In the genomic region with DNA sequence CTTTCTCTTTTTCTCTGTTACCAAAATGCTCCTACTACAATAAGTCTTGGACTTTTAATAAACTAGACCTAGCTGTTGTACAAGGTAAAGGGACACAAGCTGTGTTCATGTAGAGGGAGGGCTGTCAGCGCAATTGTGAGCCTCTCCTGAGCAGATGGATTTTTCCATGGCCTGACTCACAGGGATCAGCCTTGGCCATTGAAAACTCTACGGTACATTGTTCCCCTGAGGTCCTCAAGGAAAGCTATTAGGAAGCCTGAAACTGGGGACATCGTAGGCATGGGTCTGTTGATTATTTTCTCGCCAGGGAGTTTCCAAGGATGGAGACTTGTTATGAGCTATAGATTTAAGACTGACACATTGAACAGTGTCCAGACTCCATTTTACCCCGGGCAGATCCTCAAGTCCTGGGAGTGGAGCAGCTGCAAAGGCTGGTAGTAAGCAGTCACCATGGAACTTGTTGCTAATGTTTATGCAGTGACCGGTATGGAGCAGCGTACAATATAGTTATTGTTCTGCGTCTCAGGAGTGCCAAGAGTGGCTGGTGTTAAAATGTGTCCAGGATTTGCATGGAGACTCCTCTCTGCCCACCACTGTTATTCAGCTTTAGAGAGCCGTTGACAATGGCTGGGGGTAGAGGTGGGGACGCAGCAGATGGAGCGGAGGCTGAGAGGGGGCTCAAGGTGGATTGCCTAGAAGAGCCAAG, we compare ENCODE assay signal across 14 mouse cellular contexts. TPM values are rescaled to one million over a fixed set of nuclear protein-coding genes. Genes with fewer than 3 reads are reported as not detected.
DNase-seq lines count a peak whose midpoint lies in the region; ATAC-seq lines count a peak whose summit lies in the region.
"Had no signal": no experiment of that assay in that cellular context is flagged by ENCODE, and none has a peak within 500 bp of the region (broad histone marks: within the 10 kb centered on the region; RNA-seq: fewer than 3 reads in every experiment).

No protein-coding gene starts in this region.

- DNase-seq in NIH3T3 (ENCODE audit: low read depth): peak; percentile 23
- DNase-seq in adrenal gland, postnatal 14 days: peak; percentile 44
- DNase-seq in right cerebral cortex, postnatal 10 days (ENCODE audit: low spot score in 2 of 2): no peak
- no peak for DNase-seq in layer of hippocampus, postnatal 25 days (ENCODE audit: extremely low spot score in 1 of 2, low spot score in 1 of 2)
- no peak for DNase-seq in thymus, postnatal 14 days
- DNase-seq in gastrocnemius, adult 8-10 months (ENCODE audit: low spot score in 2 of 2): no peak
- DNase-seq: cerebellum, adult 9-10 months; gastrocnemius, postnatal 36 days; heart, postnatal 36 days; right cerebral cortex, postnatal 25 days had no signal

- H3K9me3 ChIP-seq in forebrain, embryonic 16.5 days (ENCODE audit: control insufficient read depth, low read length): no peaks in the 10 kb centered on the region
- no peaks in the 10 kb centered on the region for H3K9me3 ChIP-seq in limb, embryonic 13.5 days
- H3K9me3 ChIP-seq: lung, embryonic 15.5 days had no signal

- no peak overlapping the region for H3K4me2 ChIP-seq in forebrain, embryonic 16.5 days (ENCODE audit: low read length)
- H3K4me2 ChIP-seq in limb, embryonic 13.5 days (replicated peaks): peak overlapping the region; percentile 15; the same call in 1 of the 2 replicates
- H3K4me2 ChIP-seq: lung, embryonic 15.5 days had no signal

- no peaks in the 10 kb centered on the region for H3K36me3 ChIP-seq in forebrain, embryonic 16.5 days (ENCODE audit: control insufficient read depth, insufficient read depth)
- no peaks in the 10 kb centered on the region for H3K36me3 ChIP-seq in limb, embryonic 13.5 days
- H3K36me3 ChIP-seq: lung, embryonic 15.5 days had no signal

- no peak overlapping the region for H3K4me3 ChIP-seq in forebrain, embryonic 16.5 days (replicated peaks; ENCODE audit: low read length)
- H3K4me3 ChIP-seq in limb, embryonic 13.5 days: no peak overlapping the region
- H3K4me3 ChIP-seq: lung, embryonic 15.5 days had no signal

- H3K27ac ChIP-seq in forebrain, embryonic 16.5 days (ENCODE audit: low read length): peak overlapping the region; percentile 58; the same call in 1 of the 2 replicates
- H3K27ac ChIP-seq in limb, embryonic 13.5 days: peak overlapping the region; percentile 28; the same call in 1 of the 2 replicates
- H3K27ac ChIP-seq: kidney, postnatal 0 days; lung, embryonic 15.5 days had no signal

- H3K27me3 ChIP-seq in forebrain, embryonic 16.5 days (replicated peaks; ENCODE audit: control insufficient read depth, insufficient read depth, low read length): no peaks in the 10 kb centered on the region
- no peaks in the 10 kb centered on the region for H3K27me3 ChIP-seq in limb, embryonic 13.5 days
- H3K27me3 ChIP-seq: lung, embryonic 15.5 days had no signal

- H3K9ac ChIP-seq in forebrain, embryonic 16.5 days (replicated peaks; ENCODE audit: low read depth, low read length): no peak overlapping the region
- H3K9ac ChIP-seq in limb, embryonic 13.5 days: no peak overlapping the region
- H3K9ac ChIP-seq: lung, embryonic 15.5 days had no signal

- peak; percentile 94 for ATAC-seq in forebrain, embryonic 16.5 days
- ATAC-seq in limb, embryonic 13.5 days (ENCODE audit: low FRiP score, low read depth): no peak

- 24% methylated on average over 11 of the region's 11 CpGs for WGBS in forebrain, embryonic 16.5 days
- WGBS in limb, embryonic 13.5 days: 53% methylated on average over 11 of the region's 11 CpGs

- 0 out of 2 replicates have a peak, but pooled peaks cover 6% of the 10 kb centered on the region for H3K4me1 ChIP-seq in forebrain, embryonic 16.5 days (replicated peaks; ENCODE audit: control insufficient read depth, insufficient read depth, low read length)
- peaks cover 15% of the 10 kb centered on the region for H3K4me1 ChIP-seq in limb, embryonic 13.5 days
- H3K4me1 ChIP-seq: lung, embryonic 15.5 days had no signal

RNA-seq across cellular contexts. Expression of gene Smoc1, which starts 28.5 kb away (rescaled TPM):
- 37.3 and 54.7 TPM in 2 replicates for total RNA-seq in adrenal gland, postnatal 14 days (2021)
- polyA plus RNA-seq in forebrain, embryonic 16.5 days (2015; fragmentation: Nextera tagmentation; extraction: Ambion mirVana): 12.8 and 13.2 TPM in 2 replicates
- 7.7 and 8.6 TPM in 2 replicates for polyA plus RNA-seq in limb, embryonic 13.5 days (2015; fragmentation: Nextera tagmentation; extraction: Ambion mirVana)
- total RNA-seq in layer of hippocampus, postnatal 25 days (2021): 1 to 10 TPM; 5.9 to 7.6 TPM
- total RNA-seq in gastrocnemius, adult 8-10 months (2022): 1 to 10 TPM in 3 of 4 experiments, under 1 TPM in 1; 0.73 to 2.6 (median 1.8) TPM

Comparison
In these comparisons a context has a peak if more than half of its experiments do, and no peak if none do; other contexts are left out.
1. DNase-seq: peak in NIH3T3 (single experiment) and adrenal gland, postnatal 14 days (single experiment); none in right cerebral cortex, postnatal 10 days (0 of 2), layer of hippocampus, postnatal 25 days (0 of 2), thymus, postnatal 14 days (single experiment) and gastrocnemius, adult 8-10 months (0 of 2).